Mouse (Mus musculus): ENCODE results near the gene Ces2c. TPM values are rescaled to one million over a fixed set of nuclear protein-coding genes. Genes with fewer than 3 reads are reported as not detected.
"Not testable (repeated sequence)": the region's sequence is repeated elsewhere in the genome, so short reads cannot be mapped to it uniquely, and the experiment has no call there.

Ces2c gene
- under 1 TPM in 1 of 2 experiments, not detected in 1; 0.34 TPM for total RNA-seq (2021)
- long read RNA-seq, experiment 1 = 0 reads
- long read RNA-seq, experiment 2 = 0 reads

DNA sequence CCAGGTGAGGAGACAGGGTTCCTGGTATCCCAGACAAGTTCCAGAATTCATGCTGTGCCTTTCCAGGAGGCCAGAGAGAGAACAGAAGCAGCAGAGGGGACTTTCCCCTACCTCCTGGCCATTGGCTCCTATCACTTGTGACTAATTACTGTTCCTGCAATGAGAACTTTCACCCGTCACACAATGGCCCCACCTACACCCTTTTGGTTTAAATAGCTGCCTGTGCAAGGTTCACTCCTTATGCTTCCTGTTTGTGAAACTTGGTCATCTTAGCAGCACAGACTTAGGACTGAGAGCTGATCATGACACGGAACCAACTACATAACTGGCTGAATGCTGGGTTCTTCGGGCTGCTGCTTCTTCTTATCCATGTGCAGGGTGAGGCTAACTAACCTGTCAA is at the start of gene Ces2c:
Gene Ces2c, plus strand, starts transcription at position 238 of the 400 bp plus-strand sequence.
- no peak for DNase-seq (ENCODE audit: low spot score in 2 of 2)

DNA sequence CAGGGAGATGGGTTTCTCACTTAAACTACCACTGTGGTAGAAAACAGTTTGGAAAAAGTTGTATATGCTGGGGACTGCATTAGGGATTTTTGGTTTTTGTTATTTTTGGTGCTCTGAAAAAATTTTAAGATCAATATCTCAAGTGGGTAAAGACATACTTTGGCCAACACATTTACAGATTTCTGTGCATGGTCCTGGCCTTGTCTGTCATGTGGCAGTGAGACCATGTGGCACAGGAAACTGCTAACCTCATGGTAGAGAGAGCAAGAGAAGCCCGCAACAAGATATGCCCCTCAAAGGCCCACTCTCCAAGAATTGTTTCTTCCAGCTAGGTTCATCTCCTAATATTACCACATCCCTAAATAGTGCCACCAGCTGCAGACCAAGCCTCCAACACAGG is 47.5 kb upstream of the Ces2c start:
- no peak for DNase-seq (ENCODE audit: low spot score in 2 of 2)

- no peak for DNase-seq (ENCODE audit: low spot score in 2 of 2)
Observed at GRCm38 (mm10) chr8:104806127-104806526, 40.7 kb upstream of the Ces2c start.

GRCm38 (mm10) chr8:104808542-104809413 is 38.1 kb upstream of the Ces2c start:
- no peak for DNase-seq (ENCODE audit: low spot score in 2 of 2)

GRCm38 (mm10) chr8:104809436-104809835 is 37.4 kb upstream of the Ces2c start:
- no peak for DNase-seq (ENCODE audit: low spot score in 2 of 2)

DNA sequence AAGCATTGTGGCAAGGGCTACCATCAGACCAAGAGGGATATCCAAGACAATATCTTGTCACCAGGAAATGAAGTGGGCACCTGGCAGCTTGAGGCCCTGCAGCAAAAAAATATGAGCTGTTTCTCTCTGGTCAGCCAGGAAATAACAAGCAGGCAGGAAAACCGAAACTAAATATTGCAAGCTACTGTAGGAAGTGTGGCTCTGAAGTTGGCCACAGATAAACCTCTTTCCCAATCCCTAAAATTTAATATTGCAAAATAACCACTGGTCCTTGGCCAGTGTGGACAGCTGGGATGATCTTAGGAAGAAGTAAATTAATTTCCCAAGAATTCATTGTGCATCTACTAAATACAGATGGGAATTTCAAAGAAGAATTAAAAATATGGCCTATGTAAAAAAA is 20.0 kb upstream of the Ces2c start:
- DNase-seq (ENCODE audit: low spot score in 2 of 2) = no peak

- no peak for DNase-seq (ENCODE audit: low spot score in 2 of 2)
Observed at GRCm38 (mm10) chr8:104828221-104828620, 18.6 kb upstream of the Ces2c start.

GRCm38 (mm10) chr8:104831440-104831839 is 15.4 kb upstream of the Ces2c start, which contains the start of gene Ces2b:
TSS of gene Ces2b (plus strand) at chr8:104831572.
- DNase-seq (ENCODE audit: low spot score in 2 of 2) = no peak

- no peak for DNase-seq (ENCODE audit: low spot score in 2 of 2)
Observed at GRCm38 (mm10) chr8:104841360-104842078, 5.3 kb upstream of the Ces2c start.

- DNase-seq (ENCODE audit: low spot score in 2 of 2) = no peak
Observed at GRCm38 (mm10) chr8:104847741-104848462, 1.0 kb downstream of the Ces2c start.

- not testable (repeated sequence) for DNase-seq (ENCODE audit: low spot score in 2 of 2)
Observed at GRCm38 (mm10) chr8:104866844-104867531, 20.1 kb downstream of the Ces2c start.

- not testable (repeated sequence) for DNase-seq (ENCODE audit: low spot score in 2 of 2)
Observed at GRCm38 (mm10) chr8:104868876-104869275, 22.0 kb downstream of the Ces2c start.

DNA sequence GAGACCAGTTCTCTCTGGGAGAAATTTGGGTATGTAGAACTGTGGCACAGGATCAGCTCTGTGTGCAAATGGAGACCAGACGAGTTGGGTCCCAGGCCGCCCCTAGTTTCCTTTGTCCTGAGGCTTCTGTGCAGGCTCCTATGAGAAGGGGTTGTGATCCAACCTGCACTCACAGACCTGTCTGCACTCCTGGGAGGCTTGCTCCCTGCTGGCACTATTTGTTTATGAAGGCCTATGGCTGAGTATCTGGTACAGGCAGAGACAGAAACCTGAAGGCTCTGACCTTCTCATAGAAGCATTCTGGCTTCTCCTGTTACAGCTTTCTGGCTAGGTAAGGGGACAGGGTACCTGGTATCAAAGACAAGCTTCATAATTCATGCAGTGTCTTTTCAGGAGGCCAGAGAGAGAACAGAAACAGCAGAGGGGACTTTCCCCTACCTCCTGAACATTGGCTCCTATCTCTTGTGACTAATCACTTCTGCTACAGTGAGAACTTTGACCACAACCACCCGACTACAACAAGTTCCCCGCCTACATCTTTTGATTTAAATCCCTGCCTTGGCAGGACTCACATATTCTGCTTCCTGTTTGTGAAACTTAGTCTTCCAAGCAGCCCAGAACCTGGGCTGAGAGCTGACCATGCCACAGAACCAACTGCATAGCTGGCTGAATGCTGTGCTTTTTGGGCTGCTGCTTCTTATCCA is 39.5 kb downstream of the Ces2c start:
- DNase-seq (ENCODE audit: low spot score in 2 of 2) = not testable (repeated sequence)

DNA sequence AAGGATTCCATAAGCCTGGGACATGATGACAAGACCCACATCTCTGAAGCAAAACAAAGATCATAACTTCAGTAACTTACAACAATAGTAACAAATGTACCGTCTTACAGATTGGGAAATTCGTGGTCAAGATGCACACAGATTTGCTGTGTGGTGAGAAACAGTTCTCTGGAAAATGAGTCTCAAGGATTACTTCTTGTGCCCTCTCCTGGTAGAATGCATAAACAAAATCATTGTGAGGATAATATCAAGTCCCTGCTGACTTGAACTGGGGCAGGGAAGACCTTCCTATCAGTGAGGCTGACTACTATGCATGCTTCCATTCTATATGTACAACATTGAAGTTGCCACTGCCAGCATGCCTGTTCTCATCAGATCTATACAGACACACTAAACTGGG is 54.9 kb downstream of the Ces2c start:
- DNase-seq (ENCODE audit: low spot score in 2 of 2) = no peak

Other genes with a start within 250 kb of the Ces2c start
- 10 to 100 TPM in 1 of 2 experiments, 1 to 10 TPM in 1; 2.1 to 83.8 TPM for gene Cdh16, start 222.7 kb upstream of the Ces2c start, total RNA-seq (2021)
- gene Rrad, start 215.7 kb upstream of the Ces2c start, total RNA-seq (2021) = 1 to 10 TPM; 6.0 to 6.7 TPM
- 10 to 100 TPM; 32.4 to 36.2 TPM for gene Ciao2b, start 205.1 kb upstream of the Ces2c start, total RNA-seq (2021)
- gene Ces2a, start 113.1 kb upstream of the Ces2c start, total RNA-seq (2021) = 10 to 100 TPM in 1 of 2 experiments, under 1 TPM in 1; 0.25 to 15.5 TPM
- gene Ces2b, start 15.5 kb upstream of the Ces2c start, total RNA-seq (2021) = 1 to 10 TPM; 2.8 to 8.4 TPM
- 1 to 10 TPM; 2.0 to 5.9 TPM for gene Ces2e, start 79.2 kb downstream of the Ces2c start, total RNA-seq (2021)
- under 1 TPM in 1 of 2 experiments, not detected in 1; 0.14 TPM for gene Ces2f, start 100.3 kb downstream of the Ces2c start, total RNA-seq (2021)
- 1 to 10 TPM; 5.6 to 7.6 TPM for gene Ces2g, start 114.7 kb downstream of the Ces2c start, total RNA-seq (2021)
- under 1 TPM; 0.34 to 0.85 TPM for gene Ces2h, start 153.8 kb downstream of the Ces2c start, total RNA-seq (2021)
- gene Ces3a, start 201.5 kb downstream of the Ces2c start, total RNA-seq (2021) = 10 to 100 TPM in 1 of 2 experiments, 1 to 10 TPM in 1; 1.2 to 41.5 TPM
- not detected for gene Ces3b, start 236.7 kb downstream of the Ces2c start, total RNA-seq (2021)

Data from adrenal gland, postnatal 4 days (tissue).